Mouse (Mus musculus) embryonic fibroblast, embryonic 13.5 days (primary cell): ENCODE measurements around the gene Mnd1. TPM values are rescaled to one million over a fixed set of nuclear protein-coding genes. Genes with fewer than 3 reads are reported as not detected.
A peak's percentile ranks its signal among the peaks of the same experiment; 100 is the strongest.

Experiments used
- H3K27ac ChIP-seq: 2 replicates; pipeline ENCODE4 v1.5.1; 2012; ENCODE audit warnings: low read length, control low read depth, inconsistent platforms; ENCODE audit not compliant: insufficient read depth
- H3K4me1 ChIP-seq: 2 replicates; pipeline ENCODE4 v1.6.1; 2011; ENCODE audit warnings: low read length; ENCODE audit not compliant: control insufficient read depth, insufficient read depth
- H3K4me3 ChIP-seq: 2 replicates; pipeline ENCODE4 v1.5.1; 2011; ENCODE audit warnings: mild to moderate bottlenecking, control low read depth, low read length; ENCODE audit not compliant: insufficient read depth
- CTCF ChIP-seq: IDR thresholded peaks from 2 replicates; pipeline ENCODE4 v1.5.1; 2011; ENCODE audit warnings: mild to moderate bottlenecking, control low read depth, low read length, moderate library complexity, borderline replicate concordance; ENCODE audit not compliant: insufficient read depth
- POLR2A ChIP-seq: IDR thresholded peaks from 2 replicates; pipeline ENCODE4 v1.6.1; 2011; ENCODE audit warnings: low read depth, mild to moderate bottlenecking, control low read depth, low read length, moderate library complexity
- polyA plus RNA-seq: library from polyadenylated mRNA; stranded (reverse); fragments of >200 nt; gene quantifications from 2 replicates; pipeline ENCODE4 v1.2.4, GENCODE M21; 2011; ENCODE audit warnings: low read depth; ENCODE audit not compliant: missing spikeins, insufficient read length

Gene Mnd1
- polyA plus RNA-seq, 1 experiment = 5.4 TPM

DNA sequence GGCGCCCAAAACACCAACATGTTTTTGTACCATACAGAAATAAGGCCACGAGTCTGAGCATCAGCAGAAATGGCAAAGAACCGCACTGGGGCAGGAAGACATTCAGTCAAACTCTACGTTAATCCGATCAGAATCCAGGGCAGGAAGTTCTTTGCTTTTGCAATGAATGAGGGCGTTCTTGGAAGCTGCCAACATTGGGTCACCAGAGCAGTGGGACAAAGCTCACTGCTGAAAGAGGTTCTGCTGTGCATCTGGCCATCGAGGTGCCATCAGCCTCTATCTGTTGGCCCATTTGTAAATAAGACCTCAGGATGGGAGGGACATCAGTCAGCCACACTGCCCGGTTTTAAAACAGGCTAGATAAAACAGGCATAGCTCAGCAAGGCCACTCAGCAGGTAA, 25.5 kb upstream of the Mnd1 start:
- Histone ChIP-seq H3K27ac (no peak overlapping the region), H3K4me1 (no peaks in the 10 kb centered on the region), H3K4me3 (no peak overlapping the region)
- no peak for TF ChIP-seq CTCF
- TF ChIP-seq POLR2A = no peak

DNA sequence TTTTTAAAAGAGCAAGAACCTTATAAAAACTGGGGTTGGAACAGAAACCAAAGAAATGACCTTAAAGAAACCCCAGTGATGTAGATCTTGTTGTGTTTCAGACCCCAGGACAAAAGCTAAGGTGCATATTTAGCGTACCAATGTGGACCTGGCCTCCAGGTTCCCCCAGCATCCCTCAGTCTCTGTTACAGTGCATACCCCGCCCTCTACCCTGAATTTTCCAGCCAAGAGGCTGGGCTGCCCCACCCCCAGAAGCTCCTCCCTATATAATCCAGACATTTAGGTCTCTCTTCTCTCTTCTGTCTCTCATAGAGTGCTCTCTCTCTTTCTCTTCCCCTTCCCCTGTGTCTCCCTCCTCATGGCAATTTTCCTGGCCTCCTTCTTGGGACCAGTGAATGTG, 24.7 kb upstream of the Mnd1 start:
- no peak for TF ChIP-seq CTCF
- no peak for TF ChIP-seq POLR2A
- H3K4me1 ChIP-seq = no peaks in the 10 kb centered on the region
- H3K4me3 ChIP-seq = no peak overlapping the region
- H3K27ac ChIP-seq = no peak overlapping the region

DNA sequence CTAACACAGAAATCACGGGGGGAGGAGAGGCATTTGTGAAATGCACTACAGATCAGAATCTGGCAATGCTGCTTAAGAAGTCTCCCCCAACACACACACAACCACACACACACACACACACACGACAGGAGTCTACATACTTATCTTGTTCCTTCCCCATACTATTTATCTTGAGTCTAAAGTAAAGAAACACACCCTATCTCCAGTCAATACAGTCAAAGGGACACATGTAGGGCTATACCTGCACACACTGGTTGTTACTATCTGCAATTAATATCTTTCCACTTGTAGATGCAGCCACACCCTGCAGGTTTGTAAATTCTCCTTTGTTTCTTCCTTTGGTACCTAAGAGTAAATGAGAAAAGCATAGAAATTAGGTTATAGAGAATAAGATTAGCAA, 22.2 kb upstream of the Mnd1 start:
- H3K4me3 ChIP-seq = no peak overlapping the region
- no peaks in the 10 kb centered on the region for H3K4me1 ChIP-seq
- TF ChIP-seq POLR2A (no peak), CTCF (no peak)
- H3K27ac ChIP-seq = no peak overlapping the region

DNA sequence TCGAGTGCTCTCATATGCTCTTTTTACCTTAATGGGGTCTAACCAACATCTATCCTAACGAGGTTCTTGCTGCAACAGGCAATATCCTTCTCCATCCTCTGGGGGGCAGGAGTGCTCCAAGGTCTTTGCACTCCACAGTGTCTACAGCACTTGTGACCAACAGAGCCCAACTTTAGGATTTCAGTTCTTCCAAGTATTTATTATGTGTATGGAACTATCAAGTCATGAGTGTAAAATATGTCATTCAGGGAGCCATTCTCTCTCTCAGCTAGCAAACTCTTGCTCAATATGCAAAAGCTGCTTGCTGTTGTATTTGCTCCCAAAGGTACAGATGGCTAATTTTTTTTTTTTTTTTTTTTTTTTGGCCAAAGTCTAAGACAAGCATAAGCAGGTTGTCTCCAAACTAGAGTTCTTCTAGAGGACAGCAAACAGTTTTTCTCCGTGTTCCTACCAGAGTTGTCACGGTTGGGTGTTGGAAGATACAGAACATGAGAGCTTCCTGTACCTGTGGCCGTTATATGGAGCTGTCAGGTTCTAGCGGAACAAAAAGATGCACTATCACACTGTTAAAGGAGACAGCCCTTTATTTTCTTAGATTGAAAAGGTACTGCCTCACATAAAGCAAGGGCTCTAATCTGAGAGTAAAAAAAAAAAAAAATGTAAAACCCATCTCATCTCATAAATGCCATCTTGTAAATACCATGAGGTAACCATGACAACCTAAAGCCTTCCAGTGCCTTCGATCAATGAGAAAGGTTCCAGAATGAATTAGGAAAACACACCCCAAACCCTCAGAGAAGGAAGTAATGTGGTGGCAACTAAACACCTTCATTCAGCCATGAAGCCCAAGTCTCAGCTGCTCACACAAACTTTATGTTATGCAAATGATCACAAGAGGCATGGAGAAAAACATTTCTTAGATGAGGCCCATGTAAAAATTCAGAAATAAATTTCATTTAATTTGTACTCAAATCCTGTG, 20.0 kb upstream of the Mnd1 start:
- Histone ChIP-seq H3K27ac (no peak overlapping the region), H3K4me3 (no peak overlapping the region), H3K4me1 (no peaks in the 10 kb centered on the region)
- TF ChIP-seq POLR2A (no peak), CTCF (peak; percentile 72; the same call in 1 of the 2 replicates)

DNA sequence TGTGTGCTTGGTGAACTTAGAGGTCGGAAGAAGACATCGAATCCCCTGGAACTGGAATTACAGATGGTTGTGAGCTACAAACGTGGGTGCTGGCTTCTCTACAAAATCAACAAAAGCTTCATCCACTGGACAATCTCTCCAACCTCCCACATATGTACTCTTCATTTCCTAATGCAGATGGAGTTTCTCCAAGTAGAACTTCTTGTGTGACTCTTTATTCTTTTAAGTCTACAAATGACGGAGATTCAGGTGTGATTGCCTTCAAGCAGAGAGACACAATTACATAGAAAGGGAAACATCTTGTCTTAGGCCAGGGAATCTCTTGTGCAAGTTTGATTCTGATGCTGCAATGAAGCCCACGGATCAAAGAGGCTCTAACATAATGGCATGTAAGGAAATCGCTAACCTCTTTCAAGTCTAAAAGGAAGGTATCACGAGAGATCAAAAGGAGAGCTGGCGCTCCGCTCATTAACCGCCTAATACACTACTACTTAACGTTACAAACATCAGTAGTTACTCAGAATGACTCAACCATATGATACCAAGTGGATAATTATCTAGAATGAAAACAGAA, 18.1 kb upstream of the Mnd1 start, which contains the start of gene Gm6525:
Gm6525 (plus strand) TSS at position 524 of the 574 bp plus-strand sequence.
- Histone ChIP-seq H3K27ac (no peak within 1 kb of the TSS), H3K4me1 (peaks cover 3% of the 10 kb centered on the region), H3K4me3 (no peak within 1 kb of the TSS)
- TF ChIP-seq POLR2A (no peak), CTCF (no peak)

DNA sequence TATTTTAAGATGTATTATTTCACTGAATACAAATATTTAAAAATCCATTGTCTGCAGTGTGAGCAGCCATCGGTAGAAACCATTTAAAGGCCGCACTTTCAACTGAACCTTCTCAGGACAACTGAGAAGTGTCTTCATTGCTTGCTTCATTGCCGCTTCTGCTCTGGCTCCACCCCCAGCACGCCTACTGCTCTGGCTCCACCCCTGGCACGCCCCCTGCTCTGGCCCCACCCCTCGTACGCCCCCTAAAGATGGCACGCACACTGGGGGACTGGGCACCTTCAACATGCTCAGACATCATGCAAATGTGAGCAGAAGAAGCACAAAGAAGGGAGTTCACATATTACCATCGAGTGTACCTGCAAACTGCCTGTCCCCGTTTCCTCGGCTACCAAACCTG, 16.8 kb upstream of the Mnd1 start:
- H3K4me1 ChIP-seq = peaks cover 3% of the 10 kb centered on the region
- H3K27ac ChIP-seq = no peak overlapping the region
- TF ChIP-seq CTCF = no peak
- no peak for TF ChIP-seq POLR2A
- no peak overlapping the region for H3K4me3 ChIP-seq

DNA sequence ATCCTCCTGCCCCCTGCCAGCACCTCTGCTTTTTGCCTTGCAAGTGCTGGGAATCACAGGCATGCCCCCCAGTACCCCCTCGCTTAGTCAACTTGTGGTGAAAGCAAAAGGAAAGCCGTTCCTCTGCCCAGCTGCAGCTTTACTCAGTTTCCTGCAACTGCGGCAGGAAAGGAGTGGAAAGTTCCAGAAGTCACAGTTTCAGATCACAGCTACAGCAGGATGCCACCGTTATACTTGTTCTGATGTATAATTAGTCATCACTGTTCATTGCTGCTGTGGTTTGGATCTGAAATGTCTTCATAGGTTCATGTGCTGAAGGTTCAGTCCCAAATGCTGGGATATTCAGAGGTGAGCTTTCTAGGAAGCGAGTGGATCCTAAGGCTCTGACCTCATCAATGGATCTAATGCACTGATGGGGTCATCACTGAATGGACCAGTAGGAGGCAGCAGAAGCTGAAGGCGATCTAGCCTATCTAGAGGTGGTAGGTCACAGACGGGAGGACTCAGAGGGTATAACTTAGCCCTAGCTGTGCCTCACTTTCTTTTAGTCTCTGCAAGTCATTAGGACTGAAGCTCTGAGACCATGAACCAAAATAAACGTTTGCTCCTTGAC, 13.9 kb upstream of the Mnd1 start:
- peak overlapping the region; percentile 53; the same call in 1 of the 2 replicates for H3K27ac ChIP-seq
- peaks cover 3% of the 10 kb centered on the region for H3K4me1 ChIP-seq
- TF ChIP-seq CTCF (peak; percentile 15; the same call in 1 of the 2 replicates), POLR2A (no peak)
- no peak overlapping the region for H3K4me3 ChIP-seq

DNA sequence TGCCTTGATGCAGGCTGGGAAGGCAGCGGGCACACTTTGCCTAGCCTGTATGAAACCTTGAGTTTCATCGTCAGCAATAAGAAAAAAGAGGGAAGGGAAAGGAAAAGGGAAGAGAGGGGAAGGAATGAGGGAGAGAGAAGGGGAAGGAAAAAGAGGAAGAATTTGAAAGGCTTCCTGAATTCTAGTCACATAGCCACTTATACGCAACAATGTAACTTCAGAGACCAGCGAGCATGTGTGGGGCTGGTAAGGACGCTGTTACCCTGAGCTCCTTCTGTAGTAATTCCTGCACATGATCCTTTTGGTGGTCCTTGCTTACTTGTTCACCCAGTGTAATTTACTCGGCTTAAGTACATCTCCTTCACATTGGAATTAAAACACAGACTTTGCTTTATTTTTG, 13.4 kb upstream of the Mnd1 start:
- TF ChIP-seq CTCF (no peak), POLR2A (no peak)
- no peak overlapping the region for H3K27ac ChIP-seq
- H3K4me1 ChIP-seq = peaks cover 3% of the 10 kb centered on the region
- H3K4me3 ChIP-seq = no peak overlapping the region

DNA sequence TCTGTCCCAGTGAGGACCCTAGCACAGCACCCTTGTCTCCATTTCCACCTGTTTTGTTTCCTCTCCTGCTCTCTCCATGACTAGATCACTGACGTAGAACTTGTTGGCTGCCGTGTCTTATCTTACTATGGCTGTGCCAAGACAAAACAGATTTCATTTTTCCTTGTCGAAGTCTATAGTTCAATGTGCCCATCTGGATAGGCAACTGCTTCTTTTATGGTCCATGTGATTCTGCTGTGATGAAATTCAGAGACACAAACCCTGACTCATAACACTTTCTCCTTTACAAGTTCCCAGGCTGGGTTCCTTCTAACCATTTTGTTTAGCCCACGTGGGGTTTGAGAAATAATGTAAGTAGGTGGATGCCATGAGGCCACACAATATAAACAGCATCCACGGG, 10.5 kb upstream of the Mnd1 start:
- Histone ChIP-seq H3K27ac (no peak overlapping the region), H3K4me1 (peaks cover 3% of the 10 kb centered on the region), H3K4me3 (no peak overlapping the region)
- TF ChIP-seq POLR2A (no peak), CTCF (no peak)
